9 mouse cellular contexts compared by ENCODE assay signal in the genomic region with DNA sequence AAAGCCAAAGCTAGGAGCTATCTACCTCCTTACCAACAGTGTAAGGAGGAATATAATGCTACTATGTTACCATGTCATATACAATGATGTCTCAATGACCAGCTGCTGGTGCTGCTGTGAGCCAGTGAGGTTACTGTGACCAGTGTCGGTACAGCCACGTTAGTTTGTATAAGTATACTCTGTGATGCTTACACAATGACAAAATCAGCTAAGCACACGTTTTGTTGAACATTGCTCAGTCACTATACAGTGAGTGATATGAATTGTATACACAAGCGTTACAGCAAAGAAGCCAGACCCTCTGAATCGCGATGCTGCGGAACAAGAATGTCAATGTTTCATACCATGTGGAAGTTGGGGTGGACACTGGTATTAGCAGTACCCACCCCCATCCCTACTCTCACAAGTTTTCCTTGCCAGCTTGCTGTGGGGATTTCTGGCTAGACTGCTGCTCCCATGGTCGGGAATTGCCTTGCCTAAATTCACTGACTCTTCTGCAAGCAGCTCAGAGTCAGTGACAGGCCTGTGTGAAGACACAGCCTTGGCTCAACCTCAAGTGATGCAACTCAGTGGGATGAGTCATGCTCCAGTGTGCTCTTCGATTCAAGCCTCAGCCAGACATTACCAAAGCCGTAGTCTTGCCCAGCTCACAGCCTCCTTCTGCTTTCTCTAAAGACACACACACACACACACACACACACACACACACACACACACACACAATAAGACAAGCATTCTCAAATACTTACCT.
DNase-seq lines count a peak whose midpoint lies in the region; ATAC-seq lines count a peak whose summit lies in the region.
"Had no signal": no experiment of that assay in that cellular context is flagged by ENCODE, and none has a peak within 500 bp of the region (broad histone marks: within the 10 kb centered on the region; RNA-seq: fewer than 3 reads in every experiment).

No protein-coding gene starts in this region.

- no peak overlapping the region for H3K9ac ChIP-seq in heart, embryonic 11.5 days (ENCODE audit: low read depth, low read length)
- no peak overlapping the region for H3K9ac ChIP-seq in lung, embryonic 15.5 days

- no peaks in the 10 kb centered on the region for H3K4me1 ChIP-seq in heart, embryonic 11.5 days (ENCODE audit: control insufficient read depth, insufficient read depth, low read length)
- H3K4me1 ChIP-seq in lung, embryonic 15.5 days: peaks cover 4% of the 10 kb centered on the region; the same call in 1 of the 2 replicates
- H3K4me1 ChIP-seq in hindbrain, embryonic 10.5 days (replicated peaks): no peaks in the 10 kb centered on the region

- DNase-seq in heart, adult 18-20 months: peak; percentile 84 to 91
- peak; percentile 62 to 69 for DNase-seq in adrenal gland, adult 18-20 months (ENCODE audit: low spot score in 2 of 2)
- DNase-seq in frontal cortex, adult 2 months (ENCODE audit: extremely low spot score in 1 of 2, low spot score in 1 of 2): peak; percentile 26 to 71
- DNase-seq in kidney, postnatal 14 days: peak; percentile 38
- peak; percentile 80 for DNase-seq in urinary bladder, postnatal 14 days (ENCODE audit: low spot score)
- no peak for DNase-seq in hindbrain, embryonic 10.5 days (ENCODE audit: low spot score)

- H3K4me3 ChIP-seq in heart, embryonic 11.5 days (ENCODE audit: low read depth, low read length): no peak overlapping the region
- H3K4me3 ChIP-seq in lung, embryonic 15.5 days: no peak overlapping the region
- no peak overlapping the region for H3K4me3 ChIP-seq in hindbrain, embryonic 10.5 days

- no peaks in the 10 kb centered on the region for H3K27me3 ChIP-seq in heart, embryonic 11.5 days (ENCODE audit: control insufficient read depth, insufficient read depth, low read length)
- no peaks in the 10 kb centered on the region for H3K27me3 ChIP-seq in lung, embryonic 15.5 days
- H3K27me3 ChIP-seq in hindbrain, embryonic 10.5 days (ENCODE audit: insufficient read depth, poor library complexity, severe bottlenecking): no peaks in the 10 kb centered on the region
- H3K27me3 ChIP-seq: CH12.LX had no signal

- H3K27ac ChIP-seq in heart, embryonic 11.5 days (ENCODE audit: low read depth, low read length): no peak overlapping the region
- 0 out of 2 replicates have a peak overlapping the region, but pooled peaks have one; percentile 8 for H3K27ac ChIP-seq in lung, embryonic 15.5 days
- no peak overlapping the region for H3K27ac ChIP-seq in hindbrain, embryonic 10.5 days

- H3K36me3 ChIP-seq in heart, embryonic 11.5 days (ENCODE audit: control insufficient read depth, insufficient read depth, low read length): no peaks in the 10 kb centered on the region
- no peaks in the 10 kb centered on the region for H3K36me3 ChIP-seq in lung, embryonic 15.5 days
- no peaks in the 10 kb centered on the region for H3K36me3 ChIP-seq in hindbrain, embryonic 10.5 days

- no peak for ATAC-seq in heart, embryonic 11.5 days (replicated peaks; ENCODE audit: insufficient number of reproducible peaks, low FRiP score, low TSS enrichment)
- peak; percentile 88 for ATAC-seq in lung, embryonic 15.5 days (ENCODE audit: borderline replicate concordance, extremely low read depth, low FRiP score, low TSS enrichment)

- H3K4me2 ChIP-seq in heart, embryonic 11.5 days: no peak overlapping the region
- no peak overlapping the region for H3K4me2 ChIP-seq in lung, embryonic 15.5 days

- H3K9me3 ChIP-seq in heart, embryonic 11.5 days (replicated peaks; ENCODE audit: control insufficient read depth, low read length): 0 out of 2 replicates have a peak, but pooled peaks cover 4% of the 10 kb centered on the region
- no peaks in the 10 kb centered on the region for H3K9me3 ChIP-seq in lung, embryonic 15.5 days
- H3K9me3 ChIP-seq in hindbrain, embryonic 10.5 days: no peaks in the 10 kb centered on the region

- 78% methylated on average over 10 of the region's 10 CpGs for WGBS in heart, embryonic 11.5 days (ENCODE audit: insufficient replicate concordance)
- 52% methylated on average over 10 of the region's 10 CpGs for WGBS in lung, embryonic 15.5 days
- WGBS in hindbrain, embryonic 10.5 days: 83% methylated on average over 10 of the region's 10 CpGs
